Mouse (Mus musculus): ENCODE results near the gene Mmd.

GRCm38 (mm10) chr11:90200826-90201225 lies 48.4 kb upstream of the Mmd start:
- no peak for TF ChIP-seq CTCF (IDR thresholded peaks at IDR 0.05; ENCODE audit: low read depth)
- no peak for TF ChIP-seq EP300 (IDR thresholded peaks at IDR 0.05; ENCODE audit: low read depth)

Data from liver, embryonic 14.5 days (tissue).